Mouse (Mus musculus): ENCODE measurements around the gene Slc35a5.

Gene Slc35a5

DNA sequence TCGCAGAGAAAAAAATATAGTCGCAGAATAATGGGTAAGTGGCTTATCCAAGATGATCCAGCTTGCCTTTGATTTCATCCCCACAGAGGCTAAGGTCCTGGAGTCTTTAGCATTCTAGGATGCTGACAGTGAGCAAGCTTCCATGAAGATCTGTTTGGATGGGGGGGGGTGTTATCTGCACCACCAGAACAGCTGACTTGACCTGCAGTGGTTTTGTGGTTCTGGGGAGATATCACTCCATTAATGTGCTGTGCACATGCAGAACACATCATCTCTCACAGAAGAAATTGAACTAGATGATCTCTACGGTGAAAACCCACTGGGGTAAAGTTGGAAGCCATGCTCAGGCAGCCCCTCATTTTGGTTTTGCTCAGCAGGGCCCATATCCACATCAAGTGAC, 41.3 kb downstream of the Slc35a5 start:
- no peak for DNase-seq (ENCODE audit: low spot score)

DNA sequence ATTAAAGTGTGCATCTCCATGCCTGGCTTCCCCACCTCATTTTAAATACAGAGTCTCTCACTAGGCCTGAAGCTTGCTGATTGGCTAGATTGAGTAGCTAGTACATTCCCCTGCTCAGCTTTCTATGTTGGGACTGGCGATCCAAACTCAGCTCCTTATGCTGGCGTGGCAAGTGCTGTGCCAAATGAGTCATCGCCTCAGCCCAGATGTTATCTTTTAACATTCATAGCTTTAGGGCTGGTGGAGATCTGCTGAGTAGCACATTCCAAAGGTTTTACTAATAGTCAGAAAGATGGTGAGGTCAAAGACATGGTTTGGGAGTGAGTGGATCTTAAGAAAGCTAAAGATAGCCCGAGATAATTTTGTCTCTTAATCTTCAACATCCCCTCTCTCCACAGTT, 48.0 kb downstream of the Slc35a5 start:
- no peak for DNase-seq (ENCODE audit: low spot score)

DNA sequence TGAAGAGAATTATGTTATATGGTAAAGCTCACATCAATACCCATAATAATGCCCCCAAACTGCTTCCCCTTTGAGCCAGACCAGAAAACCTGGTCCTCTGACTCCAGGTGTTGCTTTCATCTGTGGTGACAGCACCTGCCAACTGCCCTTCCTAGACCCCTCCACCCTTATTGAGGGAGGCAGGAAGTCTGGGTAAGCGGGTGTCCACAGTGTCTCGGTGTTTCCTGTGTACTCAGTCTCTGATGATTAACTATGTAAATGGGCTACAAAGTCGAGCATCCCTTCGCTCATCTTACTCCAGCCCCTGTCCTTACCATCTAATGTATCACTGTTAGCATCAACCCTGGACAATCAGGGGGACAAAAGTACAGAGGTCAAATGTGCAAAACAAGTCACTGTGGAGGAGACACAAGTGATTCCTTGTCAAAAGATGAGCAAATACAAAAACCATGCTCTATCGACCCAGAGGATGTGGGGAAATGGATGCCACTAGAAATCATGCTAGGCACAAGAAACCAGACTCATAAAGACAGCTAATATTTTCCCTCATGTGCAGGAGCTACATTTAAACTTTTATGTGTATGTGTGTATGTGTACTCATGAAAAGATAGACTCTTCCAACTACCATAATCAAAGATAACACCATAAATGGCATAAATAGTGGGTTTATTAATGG, 50.2 kb downstream of the Slc35a5 start:
- no peak for DNase-seq (ENCODE audit: low spot score)

DNA sequence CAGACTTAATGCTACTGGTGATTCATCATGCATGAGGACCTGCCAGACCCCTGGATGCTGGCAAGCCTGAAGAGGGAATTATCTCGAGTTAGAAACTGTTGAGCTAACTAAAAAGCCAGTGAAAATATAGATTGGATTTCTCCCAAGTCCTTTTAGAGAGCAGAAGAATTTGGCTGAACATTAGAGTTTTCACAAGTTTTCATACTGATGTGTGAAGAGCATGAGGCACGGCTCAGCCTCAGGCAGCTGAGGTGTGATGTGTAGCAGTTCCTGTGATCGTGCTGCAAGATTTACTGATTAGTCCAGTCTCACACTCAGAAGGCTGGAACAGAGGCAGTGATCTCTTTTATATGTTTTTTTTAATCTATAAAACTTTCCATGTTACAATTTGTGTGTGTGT, 53.5 kb downstream of the Slc35a5 start:
- DNase-seq (ENCODE audit: low spot score) = no peak

DNA sequence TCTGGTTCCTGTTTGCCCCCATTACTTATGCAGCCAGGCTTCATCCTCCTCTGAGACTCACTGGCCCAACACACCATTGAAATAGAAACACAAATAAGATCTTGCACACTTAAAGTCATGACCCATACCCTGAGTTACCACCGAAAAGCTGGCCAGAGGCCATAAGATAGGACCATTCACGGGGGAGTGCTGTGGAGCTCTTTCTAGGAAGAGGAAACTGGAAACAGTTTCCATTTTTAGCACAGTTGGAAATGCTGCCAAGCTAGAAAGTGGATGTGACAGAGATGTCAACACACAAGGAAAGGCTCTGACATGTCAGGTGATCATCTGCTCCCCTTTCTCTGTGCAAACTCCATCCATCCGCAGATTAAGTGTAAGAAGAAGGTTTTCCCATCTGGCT, 57.6 kb downstream of the Slc35a5 start:
- no peak for DNase-seq (ENCODE audit: low spot score)

DNA sequence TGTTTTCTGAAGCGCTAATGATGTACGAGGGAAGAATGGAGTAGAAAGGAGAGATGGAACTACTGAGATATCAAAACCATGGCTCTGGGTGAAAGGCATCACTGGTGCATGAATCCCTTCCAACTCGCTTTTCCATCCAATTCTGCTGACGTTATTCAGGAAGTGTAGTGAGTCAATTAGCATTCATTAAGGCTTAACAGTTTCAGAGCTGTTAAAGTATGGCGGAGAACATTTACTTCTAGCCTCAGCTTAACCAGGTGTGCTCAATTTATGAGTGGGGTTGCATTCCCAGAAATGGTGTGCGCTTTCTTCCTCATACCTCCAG, 59.7 kb downstream of the Slc35a5 start:
- no peak for DNase-seq (ENCODE audit: low spot score)

DNA sequence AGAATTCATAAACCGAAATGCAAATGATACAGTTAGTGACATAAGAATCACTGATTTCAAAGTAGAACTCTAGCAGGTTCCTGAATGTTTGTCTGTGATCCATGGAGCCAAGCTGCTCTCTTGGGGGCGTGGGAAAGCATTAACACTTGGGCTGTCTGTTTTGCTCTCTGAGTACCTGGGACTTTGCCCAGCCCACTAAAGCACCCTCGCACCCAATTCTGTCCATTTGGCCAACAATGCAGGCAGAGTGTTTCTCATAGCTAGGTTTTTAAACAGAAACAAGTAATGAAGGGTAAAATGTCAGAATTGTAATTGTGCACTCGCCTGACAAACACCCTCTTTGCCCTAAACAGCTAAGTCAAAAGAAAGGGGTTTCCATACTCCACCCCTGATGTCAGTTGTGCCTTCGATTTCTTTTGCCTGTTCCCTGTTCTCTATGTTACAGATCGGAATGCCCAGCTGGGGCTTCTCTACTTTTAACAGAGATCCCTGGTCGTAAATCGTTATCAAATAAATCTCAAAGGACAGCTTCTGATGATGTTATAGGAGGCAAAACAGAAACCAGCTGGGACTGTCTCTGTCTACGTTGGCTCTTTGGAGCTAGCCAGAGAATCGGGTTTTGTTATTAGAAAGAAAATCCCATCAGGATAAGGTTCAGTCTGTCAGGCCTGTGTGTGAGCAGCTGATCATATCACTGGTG, 60.2 kb downstream of the Slc35a5 start:
- no peak for DNase-seq (ENCODE audit: low spot score)

DNA sequence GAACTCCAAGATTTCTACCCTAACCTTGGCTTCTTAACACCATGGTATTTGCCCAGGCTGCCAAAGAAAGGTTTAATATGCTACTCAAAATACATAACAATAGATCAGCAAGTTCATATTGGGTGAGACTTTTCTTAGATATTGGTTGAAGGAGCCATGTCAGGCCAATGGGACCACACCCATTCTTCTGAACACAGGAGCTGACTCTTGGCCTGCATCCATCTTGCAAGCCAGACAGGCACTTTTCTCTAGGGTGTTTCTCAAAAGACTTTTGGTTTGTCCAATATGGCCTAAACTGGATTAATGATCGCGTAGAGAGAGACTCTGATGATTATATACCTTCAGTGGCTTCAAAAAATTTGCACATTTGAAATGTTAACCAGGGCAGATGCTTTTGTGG, 61.0 kb downstream of the Slc35a5 start:
- no peak for DNase-seq (ENCODE audit: low spot score)

DNA sequence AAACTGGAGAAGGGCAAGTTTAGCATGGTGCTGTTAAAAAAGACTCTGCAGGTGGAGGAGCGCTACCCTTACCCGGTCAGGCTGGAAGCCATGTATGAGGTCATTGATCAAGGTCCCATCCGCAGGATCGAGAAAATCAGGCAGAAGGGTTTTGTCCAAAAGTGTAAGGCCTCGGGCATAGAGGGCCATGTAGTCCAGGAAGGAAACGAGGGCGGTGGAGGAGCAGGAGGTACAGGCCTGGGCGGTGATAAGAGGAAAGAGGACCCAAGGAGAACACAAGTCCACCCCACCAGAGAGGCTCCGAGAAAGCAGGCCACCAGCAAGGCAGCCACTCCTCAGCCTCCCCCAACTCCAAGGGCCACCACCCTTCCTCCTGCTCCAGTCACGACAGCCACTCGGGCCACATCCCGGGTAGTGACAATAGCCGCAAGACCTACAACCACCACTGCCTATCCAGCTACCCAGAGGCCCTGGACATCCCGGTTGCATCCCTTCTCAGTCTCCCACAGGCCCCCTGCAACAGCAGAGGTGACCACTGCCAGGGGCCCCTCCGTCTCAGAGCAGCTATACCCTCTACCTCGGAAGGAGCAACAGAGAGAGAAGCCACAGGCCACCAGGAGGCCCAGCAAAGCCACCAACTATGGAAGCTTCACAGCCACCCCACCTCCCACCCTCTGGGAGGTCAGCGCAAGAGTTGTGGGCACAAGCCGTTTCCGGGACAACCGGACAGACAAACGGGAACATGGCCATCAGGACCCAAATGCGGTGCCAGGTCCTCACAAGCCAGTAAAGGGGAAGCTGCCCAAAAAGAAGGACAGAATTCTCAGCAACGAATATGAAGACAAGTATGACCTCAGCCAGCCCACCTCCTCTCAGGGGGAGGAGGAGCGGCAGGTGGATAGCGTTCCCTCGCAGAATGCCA, 62.7 kb downstream of the Slc35a5 start:
- DNase-seq (ENCODE audit: low spot score) = no peak

DNA sequence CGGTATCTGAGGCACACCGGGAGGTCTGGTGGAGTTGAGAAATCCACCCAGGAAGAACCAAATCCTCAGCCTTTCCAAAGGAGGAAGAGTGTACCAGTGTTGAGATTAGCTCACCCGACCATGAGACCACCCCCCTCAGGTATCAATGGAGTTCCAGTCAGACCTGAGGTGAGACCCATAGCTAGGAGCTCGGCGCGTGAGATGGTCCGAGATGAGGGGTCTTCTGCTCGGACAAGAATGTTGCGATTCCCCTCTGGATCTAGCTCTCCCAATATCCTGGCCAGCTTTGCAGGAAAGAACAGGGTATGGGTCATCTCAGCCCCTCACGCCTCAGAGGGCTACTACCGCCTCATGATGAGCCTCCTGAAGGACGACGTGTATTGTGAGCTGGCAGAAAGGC, 63.5 kb downstream of the Slc35a5 start:
- no peak for DNase-seq (ENCODE audit: low spot score)

DNA sequence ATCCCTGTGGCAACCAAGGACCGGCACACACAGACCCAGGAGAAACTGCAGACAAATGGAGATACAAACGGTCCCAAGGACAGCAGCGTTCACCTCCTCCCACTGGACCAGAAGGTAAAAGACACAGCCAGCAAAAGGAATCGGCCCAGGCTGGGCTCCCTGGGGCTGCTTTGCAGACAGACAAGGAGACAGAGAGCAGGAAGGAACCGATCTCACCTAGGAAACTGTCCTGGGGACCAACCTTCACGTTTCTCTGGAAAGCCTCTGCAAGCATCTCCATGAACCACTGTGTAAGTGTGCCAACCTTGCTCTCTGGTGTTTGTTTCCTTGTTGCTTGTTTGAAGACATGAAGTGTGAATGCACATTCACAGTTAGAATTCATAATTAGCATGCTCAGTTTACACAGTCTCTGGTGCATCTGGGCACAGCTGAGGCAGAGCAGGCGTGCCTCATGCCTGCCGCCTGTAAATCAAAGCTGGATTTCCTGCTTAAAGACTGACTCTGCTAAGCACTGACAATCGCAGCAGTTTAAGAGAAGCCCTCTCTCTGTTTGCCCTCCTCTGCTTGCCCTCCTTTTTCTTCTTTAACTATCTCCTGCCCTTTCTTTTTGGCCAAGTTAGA, 64.3 kb downstream of the Slc35a5 start:
- DNase-seq (ENCODE audit: low spot score) = no peak

DNA sequence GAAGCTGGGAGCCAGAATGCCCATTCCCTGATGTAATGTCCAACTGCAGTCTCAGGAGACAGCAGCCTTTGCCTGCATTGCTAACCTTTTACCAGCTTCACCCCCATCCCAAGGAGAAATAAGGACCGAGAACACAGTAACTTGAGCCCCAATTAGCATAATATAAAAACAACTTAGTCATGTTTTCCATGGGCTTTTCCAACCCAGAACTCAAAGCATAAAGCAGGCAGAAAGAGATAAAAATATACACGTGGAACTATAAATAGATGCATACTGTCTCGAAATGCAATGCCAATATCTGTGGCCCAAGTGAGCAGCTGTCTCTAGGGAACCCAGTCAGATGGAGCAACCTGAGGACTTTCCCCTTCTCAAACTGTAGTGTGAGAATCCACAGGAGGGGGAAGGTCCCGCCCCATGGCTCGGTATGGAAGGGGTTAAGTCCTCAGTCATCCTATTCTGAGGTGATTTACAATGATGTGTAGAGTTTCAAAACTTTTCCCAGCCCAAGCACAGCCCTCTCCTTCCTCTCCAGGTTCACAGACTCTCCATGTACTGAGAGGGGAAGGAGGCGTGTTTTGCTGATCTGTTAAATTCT, 65.3 kb downstream of the Slc35a5 start, which contains the start of gene Ccdc80:
Ccdc80 (plus strand) TSS at position 266 of the 595 bp plus-strand sequence.
- no peak for DNase-seq (ENCODE audit: low spot score)

DNA sequence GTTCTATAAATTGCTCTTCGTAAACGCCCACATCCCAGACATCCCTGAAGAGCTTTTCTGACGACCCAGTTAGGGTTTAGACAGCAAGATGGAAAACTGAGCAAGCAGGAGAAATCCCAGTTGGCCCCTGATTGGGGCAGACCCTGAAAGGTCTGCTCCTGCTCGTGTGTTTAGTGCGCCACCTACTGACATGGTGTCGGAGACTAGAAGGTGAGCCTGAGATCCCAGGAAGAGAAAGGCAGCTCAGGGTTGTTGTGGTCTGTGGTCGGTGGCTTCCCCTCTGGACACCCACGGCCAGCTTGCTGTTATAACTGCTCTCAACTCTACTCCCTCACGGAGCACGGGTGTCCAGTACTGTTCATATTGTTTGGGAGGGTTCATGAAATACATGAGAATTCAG, 68.5 kb downstream of the Slc35a5 start:
- DNase-seq (ENCODE audit: low spot score) = no peak
